Mouse (Mus musculus) forebrain, embryonic 10.5 days (tissue): ENCODE results near the gene Pcolce. TPM values are rescaled to one million over a fixed set of nuclear protein-coding genes. Genes with fewer than 3 reads are reported as not detected.

Experiments
- DNase-seq: peaks from one replicate; pipeline ENCODE4 v3.0.0-alpha.2; 2017; ENCODE audit warnings: low spot score; ENCODE audit errors: extremely low spot score
- H3K27ac ChIP-seq: fragments of 300-500 bp; sonication (generic); 2 replicates; pipeline ENCODE4 v1.5.1; 2016; ENCODE audit warnings: mild to moderate bottlenecking
- H3K27me3 ChIP-seq: fragments of 300-500 bp; sonication (generic); 2 replicates; pipeline ENCODE4 v1.6.1; 2016; ENCODE audit warnings: mild to moderate bottlenecking; ENCODE audit not compliant: poor library complexity, severe bottlenecking
- H3K36me3 ChIP-seq: fragments of 300-500 bp; sonication (generic); replicated peaks from 2 replicates; pipeline ENCODE4 v1.6.1; 2016; ENCODE audit warnings: mild to moderate bottlenecking, moderate library complexity
- H3K4me1 ChIP-seq: fragments of 300-500 bp; sonication (generic); 2 replicates; pipeline ENCODE4 v1.6.1; 2016
- H3K4me3 ChIP-seq: fragments of 300-500 bp; sonication (generic); 2 replicates; pipeline ENCODE4 v1.5.1; 2016; ENCODE audit warnings: mild to moderate bottlenecking, moderate library complexity
- H3K9me3 ChIP-seq: fragments of 300-500 bp; sonication (generic); 2 replicates; pipeline ENCODE4 v1.6.1; 2016; ENCODE audit warnings: mild to moderate bottlenecking, moderate library complexity
- whole genome bisulfite sequencing: fragments of 180-500 bp; shearing (Covaris S2); methylation state at CpG from one replicate; pipeline ENCODE4 v1.1.7; 2016; 5-methylcytosine and 5-hydroxymethylcytosine counted together
- polyA plus RNA-seq: library from polyadenylated mRNA; unstranded; fragments of >200 nt; fragmentation: Nextera tagmentation; extraction: Ambion mirVana; gene quantifications from 2 replicates; pipeline ENCODE4 v1.2.1, GENCODE M21; 2016

The Pcolce gene
- 61.7 and 62.5 TPM in 2 replicates for polyA plus RNA-seq

GRCm38 (mm10) chr5:137613550-137613949 lies at the start of gene Pcolce:
Pcolce (minus strand) TSS chr5:137613784.
- Histone ChIP-seq H3K27me3 (peaks cover 13% of the 10 kb centered on the region), H3K36me3 (no peaks in the 10 kb centered on the region), H3K4me3 (no peak within 1 kb of the TSS), H3K27ac (peak within 1 kb of the TSS; percentile 84), H3K9me3 (no peaks in the 10 kb centered on the region), H3K4me1 (peaks cover 56% of the 10 kb centered on the region)
- DNase-seq, result no peak
- 64% methylated on average over 11 of the region's 11 CpGs for WGBS

- H3K9me3 ChIP-seq, result peaks cover 7% of the 10 kb centered on the region; the same call in 1 of the 2 replicates
- H3K4me3 ChIP-seq, result no peak overlapping the region
- 78% methylated on average over 9 of the region's 9 CpGs for WGBS
- no peaks in the 10 kb centered on the region for H3K4me1 ChIP-seq
- DNase-seq, result no peak
- H3K36me3 ChIP-seq, result peaks cover 99% of the 10 kb centered on the region
- H3K27ac ChIP-seq, result no peak overlapping the region
- no peaks in the 10 kb centered on the region for H3K27me3 ChIP-seq
Observed at GRCm38 (mm10) chr5:137663057-137663456, 49.5 kb upstream of the Pcolce start.

GRCm38 (mm10) chr5:137660064-137660688 lies 46.6 kb upstream of the Pcolce start:
- Histone ChIP-seq H3K9me3 (peaks cover 3% of the 10 kb centered on the region; the same call in 1 of the 2 replicates), H3K27me3 (no peaks in the 10 kb centered on the region), H3K4me1 (no peaks in the 10 kb centered on the region), H3K36me3 (peaks cover 83% of the 10 kb centered on the region), H3K4me3 (no peak overlapping the region), H3K27ac (no peak overlapping the region)
- no peak for DNase-seq
- WGBS, result 92% methylated on average over 6 of the region's 6 CpGs

GRCm38 (mm10) chr5:137656977-137657376 lies 43.4 kb upstream of the Pcolce start:
- WGBS, result 41% methylated on average over 6 of the region's 6 CpGs
- Histone ChIP-seq H3K36me3 (peaks cover 79% of the 10 kb centered on the region), H3K4me1 (0 out of 2 replicates have a peak, but pooled peaks cover 4% of the 10 kb centered on the region), H3K27ac (no peak overlapping the region), H3K4me3 (no peak overlapping the region), H3K9me3 (peaks cover 3% of the 10 kb centered on the region; the same call in 1 of the 2 replicates), H3K27me3 (no peaks in the 10 kb centered on the region)
- DNase-seq, result peak; percentile 50

GRCm38 (mm10) chr5:137654746-137655145 lies 41.2 kb upstream of the Pcolce start:
- Histone ChIP-seq H3K4me1 (peaks cover 19% of the 10 kb centered on the region), H3K27ac (no peak overlapping the region), H3K4me3 (no peak overlapping the region), H3K9me3 (peaks cover 3% of the 10 kb centered on the region; the same call in 1 of the 2 replicates), H3K27me3 (no peaks in the 10 kb centered on the region), H3K36me3 (peaks cover 69% of the 10 kb centered on the region)
- WGBS, result 83% methylated on average over 7 of the region's 7 CpGs
- DNase-seq, result no peak

- 93% methylated on average over 10 of the region's 10 CpGs for WGBS
- no peaks in the 10 kb centered on the region for H3K27me3 ChIP-seq
- no peak for DNase-seq
- peaks cover 55% of the 10 kb centered on the region for H3K36me3 ChIP-seq
- no peak overlapping the region for H3K4me3 ChIP-seq
- peaks cover 2% of the 10 kb centered on the region; the same call in 1 of the 2 replicates for H3K9me3 ChIP-seq
- no peak overlapping the region for H3K27ac ChIP-seq
- peaks cover 30% of the 10 kb centered on the region for H3K4me1 ChIP-seq
Observed at GRCm38 (mm10) chr5:137653366-137653765, 39.8 kb upstream of the Pcolce start.

GRCm38 (mm10) chr5:137652474-137652873 lies 38.9 kb upstream of the Pcolce start:
- Histone ChIP-seq H3K27ac (no peak overlapping the region), H3K27me3 (no peaks in the 10 kb centered on the region), H3K9me3 (no peaks in the 10 kb centered on the region), H3K36me3 (peaks cover 48% of the 10 kb centered on the region), H3K4me3 (no peak overlapping the region), H3K4me1 (peaks cover 30% of the 10 kb centered on the region)
- WGBS, result 28% methylated on average over 3 of the region's 3 CpGs
- DNase-seq, result peak; percentile 60

- Histone ChIP-seq H3K27me3 (peaks cover 25% of the 10 kb centered on the region), H3K27ac (peak overlapping the region; percentile 67), H3K9me3 (no peaks in the 10 kb centered on the region), H3K36me3 (peaks cover 37% of the 10 kb centered on the region), H3K4me1 (peaks cover 44% of the 10 kb centered on the region), H3K4me3 (peak overlapping the region; percentile 24; the same call in 1 of the 2 replicates)
- WGBS, result 15% methylated on average over 18 of the region's 18 CpGs
- no peak for DNase-seq
Observed at GRCm38 (mm10) chr5:137649669-137650571, 36.3 kb upstream of the Pcolce start.

GRCm38 (mm10) chr5:137649251-137649650 lies 35.7 kb upstream of the Pcolce start:
- peaks cover 49% of the 10 kb centered on the region for H3K4me1 ChIP-seq
- no peaks in the 10 kb centered on the region for H3K9me3 ChIP-seq
- H3K27ac ChIP-seq, result peak overlapping the region; percentile 67; the same call in 1 of the 2 replicates
- H3K27me3 ChIP-seq, result peaks cover 32% of the 10 kb centered on the region
- no peak for DNase-seq
- 51% methylated on average over 4 of the region's 4 CpGs for WGBS
- H3K4me3 ChIP-seq, result no peak overlapping the region
- H3K36me3 ChIP-seq, result peaks cover 31% of the 10 kb centered on the region

GRCm38 (mm10) chr5:137647827-137648601 lies 34.4 kb upstream of the Pcolce start:
- Histone ChIP-seq H3K4me3 (no peak overlapping the region), H3K9me3 (no peaks in the 10 kb centered on the region), H3K36me3 (peaks cover 19% of the 10 kb centered on the region), H3K27ac (no peak overlapping the region), H3K4me1 (peaks cover 57% of the 10 kb centered on the region), H3K27me3 (peaks cover 44% of the 10 kb centered on the region)
- DNase-seq, result no peak
- WGBS, result 78% methylated on average over 9 of the region's 9 CpGs

GRCm38 (mm10) chr5:137645652-137646091 lies 32.1 kb upstream of the Pcolce start, which contains the start of gene Irs3:
Irs3 (minus strand) TSS chr5:137645714.
- H3K9me3 ChIP-seq, result no peaks in the 10 kb centered on the region
- no peak for DNase-seq
- H3K27ac ChIP-seq, result 0 out of 2 replicates have a peak within 1 kb of the TSS, but pooled peaks have one; percentile 2
- peaks cover 50% of the 10 kb centered on the region for H3K4me1 ChIP-seq
- WGBS, result 11% methylated on average over 11 of the region's 11 CpGs
- peaks cover 22% of the 10 kb centered on the region for H3K36me3 ChIP-seq
- peaks cover 52% of the 10 kb centered on the region for H3K27me3 ChIP-seq
- H3K4me3 ChIP-seq, result peak within 1 kb of the TSS; percentile 44

GRCm38 (mm10) chr5:137645091-137645651 lies 31.6 kb upstream of the Pcolce start:
- Histone ChIP-seq H3K9me3 (no peaks in the 10 kb centered on the region), H3K27me3 (peaks cover 52% of the 10 kb centered on the region)
- peak; percentile 37 for DNase-seq

More at GRCm38 (mm10) chr5:137645091-137645651, 31.6 kb upstream of the Pcolce start:
- 2% methylated on average over 44 of the region's 44 CpGs for WGBS
- H3K4me1 ChIP-seq, result peaks cover 48% of the 10 kb centered on the region
- H3K4me3 ChIP-seq, result peak overlapping the region; percentile 44
- H3K27ac ChIP-seq, result no peak overlapping the region
- H3K36me3 ChIP-seq, result peaks cover 27% of the 10 kb centered on the region
